Mouse (Mus musculus) bone marrow, adult 2 months (tissue): ENCODE data around the gene Lrrc72. TPM values are rescaled to one million over a fixed set of nuclear protein-coding genes. Genes with fewer than 3 reads are reported as not detected.

Source experiments
- H3K27ac ChIP-seq: fragments of 200-500 bp; 2 replicates; pipeline ENCODE4 v1.5.1; 2012; ENCODE audit warnings: low read depth, mild to moderate bottlenecking, control low read depth, inconsistent platforms, low read length; ENCODE audit not compliant: control insufficient read depth, poor library complexity, insufficient read depth
- H3K4me1 ChIP-seq: fragments of 200-500 bp; 2 replicates; pipeline ENCODE4 v1.6.1; 2011; ENCODE audit warnings: low read length; ENCODE audit not compliant: control insufficient read depth, insufficient read depth
- H3K4me3 ChIP-seq: fragments of 200-500 bp; replicated peaks from 2 replicates; pipeline ENCODE3; 2011; ENCODE audit warnings: mild to moderate bottlenecking, low read depth, low read length, control low read depth; ENCODE audit not compliant: control insufficient read depth
- CTCF ChIP-seq: fragments of 200-500 bp; IDR thresholded peaks from 2 replicates; pipeline ENCODE4 v1.5.1; 2011; ENCODE audit warnings: low read length, control low read depth; ENCODE audit not compliant: control insufficient read depth, insufficient read depth
- POLR2A ChIP-seq: fragments of 200-500 bp; IDR thresholded peaks from 2 replicates; pipeline ENCODE4 v1.6.1; 2011; ENCODE audit warnings: low read depth, mild to moderate bottlenecking, control low read depth, low read length, borderline replicate concordance; ENCODE audit not compliant: control insufficient read depth
- WGBS: fragments of 180-500 bp; shearing (Covaris S2); methylation state at CpG from one replicate; pipeline ENCODE4 v1.1.7; 2018; 5-methylcytosine and 5-hydroxymethylcytosine counted together
- polyA plus RNA-seq: library from polyadenylated mRNA; stranded (reverse); fragments of >200 nt; gene quantifications from 2 replicates; pipeline ENCODE4 v1.2.4, GENCODE M21; 2011; ENCODE audit warnings: low replicate concordance; ENCODE audit not compliant: missing spikeins, insufficient read depth, insufficient read length

Gene Lrrc72
- polyA plus RNA-seq, 1 experiment: not detected

DNA sequence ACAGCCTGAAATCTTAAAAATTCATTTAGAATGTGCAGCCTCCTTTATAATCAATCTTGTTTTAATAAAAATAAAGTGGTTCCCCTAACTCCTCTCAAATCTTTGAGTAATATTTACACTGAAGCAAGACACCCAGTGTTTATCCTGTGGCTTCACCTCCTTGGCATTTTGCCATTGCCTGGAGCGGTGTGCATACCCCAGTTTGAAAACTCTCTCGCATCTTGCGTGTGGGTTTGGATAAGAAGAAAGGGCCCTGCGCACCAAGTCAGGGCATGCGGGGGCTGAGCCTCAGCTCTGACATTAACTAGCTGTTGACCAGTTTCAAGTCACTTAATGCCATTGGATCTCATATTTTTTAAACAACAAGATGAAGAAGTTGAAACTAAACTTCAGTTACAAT lies 2.2 kb upstream of the Lrrc72 start:
- Histone ChIP-seq H3K4me3 (no peak overlapping the region), H3K4me1 (no peaks in the 10 kb centered on the region), H3K27ac (no peak overlapping the region)
- TF ChIP-seq CTCF (no peak), POLR2A (no peak)
- 64% methylated on average over 5 of the region's 5 CpGs for WGBS

DNA sequence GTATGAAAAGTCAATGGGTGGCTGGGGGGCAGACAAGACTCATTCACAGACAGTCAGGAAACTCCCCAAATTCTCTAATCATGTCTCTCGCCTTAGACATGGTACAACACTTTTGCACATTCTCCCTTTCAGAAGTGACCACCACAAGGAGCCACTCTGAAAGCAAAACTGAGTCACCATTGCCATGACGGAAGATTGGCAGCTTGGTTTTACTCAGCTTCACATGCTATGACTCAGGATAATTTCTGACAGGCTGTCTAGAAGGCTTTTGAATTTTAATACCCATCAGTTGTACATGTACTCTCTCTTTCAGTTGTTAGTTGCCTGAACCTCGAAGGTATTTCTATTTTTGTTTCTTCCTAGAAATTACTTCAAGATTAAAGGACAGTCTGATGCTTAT lies 12.0 kb downstream of the Lrrc72 start:
- no peak overlapping the region for H3K27ac ChIP-seq
- WGBS: 61% methylated on average over 3 of the region's 3 CpGs
- TF ChIP-seq CTCF (no peak), POLR2A (no peak)
- H3K4me1 ChIP-seq: no peaks in the 10 kb centered on the region
- H3K4me3 ChIP-seq: no peak overlapping the region

DNA sequence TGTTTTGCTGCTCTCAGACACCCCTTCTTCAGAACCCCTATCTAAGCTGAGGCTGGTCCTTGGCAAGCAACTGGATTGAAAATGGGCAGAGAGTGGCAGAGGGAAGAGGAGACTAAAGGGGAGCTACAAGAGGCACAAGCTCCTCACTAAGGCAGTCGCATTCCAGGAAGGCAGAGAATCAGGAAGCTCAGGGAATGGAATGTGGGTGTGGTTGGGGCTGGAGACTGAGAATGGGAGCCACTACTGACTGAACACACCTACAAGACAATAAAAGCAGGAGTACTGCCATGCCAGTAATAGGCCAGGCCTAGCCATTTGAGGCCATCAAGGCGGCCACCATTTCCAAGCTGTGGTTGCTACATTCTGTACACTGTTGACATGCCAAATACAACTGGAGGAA lies 21.8 kb downstream of the Lrrc72 start:
- 87% methylated on average over 2 of the region's 2 CpGs for WGBS
- TF ChIP-seq POLR2A: no peak
- no peak for TF ChIP-seq CTCF
- no peaks in the 10 kb centered on the region for H3K4me1 ChIP-seq
- no peak overlapping the region for H3K27ac ChIP-seq
- no peak overlapping the region for H3K4me3 ChIP-seq

DNA sequence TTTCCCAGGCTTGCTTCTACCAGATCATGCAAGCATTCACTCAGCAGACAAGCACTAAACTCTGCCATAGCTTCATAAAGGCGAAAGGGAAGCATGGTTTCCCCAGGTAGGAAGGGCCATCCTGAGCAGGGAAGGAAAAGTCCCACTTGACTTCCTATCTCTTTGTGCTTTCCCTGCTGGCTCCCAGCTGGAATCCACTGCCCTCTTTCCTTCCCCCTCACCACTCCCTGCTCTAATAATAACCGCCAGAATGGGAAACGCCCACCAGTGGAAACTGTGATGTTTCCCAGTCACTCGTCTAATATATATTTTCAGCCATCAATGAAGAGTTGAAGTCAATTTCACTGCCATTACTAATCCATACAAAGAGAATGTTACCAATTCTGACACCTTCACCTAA lies 28.8 kb downstream of the Lrrc72 start:
- Histone ChIP-seq H3K4me3 (no peak overlapping the region), H3K4me1 (no peaks in the 10 kb centered on the region), H3K27ac (no peak overlapping the region)
- 79% methylated on average over 4 of the region's 4 CpGs for WGBS
- no peak for TF ChIP-seq POLR2A
- TF ChIP-seq CTCF: no peak

DNA sequence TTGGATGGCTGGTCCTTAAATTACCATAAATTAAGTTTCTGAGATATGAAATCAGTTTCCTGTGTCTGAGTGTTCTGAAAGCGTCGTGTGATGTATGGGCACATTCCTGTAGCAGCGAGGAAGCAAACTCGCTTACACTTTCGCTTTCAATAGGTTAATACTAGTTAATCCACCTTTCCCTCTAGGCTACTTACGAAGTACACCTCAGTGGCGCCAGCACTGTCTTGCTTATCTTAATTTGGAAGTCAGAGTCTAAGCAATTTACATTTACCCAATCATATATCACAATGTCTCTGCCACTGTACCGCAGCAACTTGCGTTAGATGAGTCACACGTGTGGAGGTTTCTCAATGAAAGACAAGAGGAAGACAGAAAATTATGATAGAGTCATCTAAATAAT lies 36.3 kb downstream of the Lrrc72 start:
- no peak for TF ChIP-seq POLR2A
- TF ChIP-seq CTCF: no peak
- Histone ChIP-seq H3K4me1 (no peaks in the 10 kb centered on the region), H3K4me3 (peak overlapping the region; percentile 17), H3K27ac (no peak overlapping the region)
- 11% methylated on average over 10 of the region's 10 CpGs for whole genome bisulfite sequencing

DNA sequence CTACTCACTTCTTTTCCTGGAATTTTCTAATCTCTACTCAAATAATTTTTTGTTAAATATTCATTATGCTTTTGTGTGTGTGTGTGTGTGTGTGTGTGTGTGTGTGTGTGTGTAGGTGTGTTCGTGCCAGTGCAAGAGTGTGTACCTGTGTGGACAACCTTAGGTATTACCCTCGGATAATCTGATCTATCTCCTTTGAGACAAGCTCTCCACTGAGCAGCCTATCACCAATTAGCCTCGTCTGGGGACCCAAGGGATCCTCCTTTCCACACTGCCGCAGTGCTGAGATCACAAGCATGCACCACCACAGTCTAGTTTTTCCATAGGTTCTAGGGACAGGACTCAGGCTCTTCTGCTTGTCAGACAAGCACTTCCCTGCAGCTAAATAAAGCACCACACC lies 37.0 kb downstream of the Lrrc72 start:
- H3K4me1 ChIP-seq: no peaks in the 10 kb centered on the region
- no peak overlapping the region for H3K27ac ChIP-seq
- no peak overlapping the region for H3K4me3 ChIP-seq
- WGBS: 70% methylated on average over 4 of the region's 4 CpGs
- TF ChIP-seq CTCF: no peak
- TF ChIP-seq POLR2A: no peak

DNA sequence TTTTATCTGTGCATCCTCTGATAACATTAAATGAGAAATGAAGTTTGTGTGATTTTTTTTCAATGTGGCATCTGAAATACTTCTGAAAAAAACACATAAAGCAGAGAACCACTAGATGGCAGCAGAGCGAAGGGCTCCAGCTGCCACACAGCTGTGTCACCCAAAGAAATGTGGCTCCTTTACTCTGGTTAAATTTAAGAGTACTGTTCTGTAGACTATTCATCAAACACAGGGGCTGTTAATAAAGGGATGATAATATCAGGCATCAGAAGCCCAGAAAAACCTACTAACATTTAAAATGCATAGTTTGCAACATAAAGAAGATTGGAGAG lies 38.1 kb downstream of the Lrrc72 start:
- 3% methylated on average over 1 of the region's 1 CpGs for WGBS
- H3K27ac ChIP-seq: no peak overlapping the region
- H3K4me1 ChIP-seq: no peaks in the 10 kb centered on the region
- TF ChIP-seq CTCF (peak; percentile 80), POLR2A (no peak)
- H3K4me3 ChIP-seq: no peak overlapping the region

DNA sequence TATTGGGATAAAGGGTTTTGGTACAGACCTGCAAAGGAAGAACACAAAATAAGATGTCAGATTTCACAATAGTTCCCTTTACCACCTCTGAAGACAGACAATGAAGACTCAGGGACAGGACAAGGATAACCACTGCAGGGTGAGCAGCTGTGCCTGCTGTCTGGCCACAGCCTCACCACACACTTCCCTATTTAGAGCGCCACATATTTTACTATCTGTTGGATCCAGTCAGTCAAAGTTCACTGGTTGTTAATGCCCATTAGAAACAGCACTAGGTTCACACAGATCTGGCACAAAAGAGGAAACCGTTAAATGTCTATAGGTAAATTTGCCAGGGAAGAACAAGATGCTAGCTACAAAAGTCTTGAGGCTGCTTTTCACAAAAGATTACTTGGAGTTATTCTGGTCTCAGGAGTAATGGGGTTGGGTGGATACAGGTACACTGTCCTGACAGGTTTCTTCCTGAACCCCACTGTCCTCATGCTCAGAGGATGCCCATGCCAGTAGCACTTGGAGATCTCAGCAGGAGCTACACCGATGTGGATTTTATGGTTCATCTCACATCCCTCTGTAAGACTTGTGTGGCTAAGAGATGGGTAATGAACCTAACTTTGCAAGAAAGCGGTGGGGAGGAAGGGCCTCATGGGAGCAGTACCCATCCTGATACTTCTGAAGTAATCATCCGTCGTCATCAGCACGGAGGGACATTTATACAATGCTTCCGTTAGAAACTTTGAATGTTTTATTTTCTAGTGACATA lies 38.6 kb downstream of the Lrrc72 start:
- Histone ChIP-seq H3K4me3 (no peak overlapping the region), H3K4me1 (no peaks in the 10 kb centered on the region), H3K27ac (no peak overlapping the region)
- TF ChIP-seq POLR2A: no peak
- no peak for TF ChIP-seq CTCF
- 27% methylated on average over 8 of the region's 8 CpGs for WGBS

DNA sequence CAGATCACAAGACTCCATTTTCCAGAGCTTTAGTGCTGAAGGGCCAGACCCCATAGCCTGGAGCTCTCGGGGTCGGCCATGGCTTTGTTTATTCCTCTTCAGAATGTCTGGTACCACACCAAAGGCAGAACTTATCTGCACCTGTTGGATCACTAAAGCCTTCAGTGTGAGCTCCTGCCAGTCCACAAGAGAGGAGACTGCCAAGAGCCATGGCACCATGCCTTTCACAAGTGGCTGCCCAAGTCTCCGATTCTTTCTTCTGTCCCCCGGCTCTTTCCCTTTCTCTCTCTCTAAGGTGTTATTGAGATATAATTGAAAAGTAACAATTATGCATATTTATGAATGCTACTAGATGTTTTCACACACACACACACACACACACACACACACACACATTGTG lies 43.1 kb downstream of the Lrrc72 start:
- TF ChIP-seq POLR2A (no peak), CTCF (no peak)
- no peak overlapping the region for H3K4me3 ChIP-seq

More for the DNA sequence above, 43.1 kb downstream of the Lrrc72 start:
- WGBS: 84% methylated on average over 4 of the region's 4 CpGs
- Histone ChIP-seq H3K4me1 (no peaks in the 10 kb centered on the region), H3K27ac (no peak overlapping the region)
